Mouse (Mus musculus) WW6 (cell line): ENCODE data around the gene Lce1a1.
"Not testable (repeated sequence)": the region's sequence is repeated elsewhere in the genome, so short reads cannot be mapped to it uniquely, and the experiment has no call there.

Source experiments
- DNase-seq: peaks from one replicate; pipeline ENCODE4 v3.0.0-alpha.2; 2013; ENCODE audit warnings: low read depth, low spot score

The Lce1a1 gene

DNA sequence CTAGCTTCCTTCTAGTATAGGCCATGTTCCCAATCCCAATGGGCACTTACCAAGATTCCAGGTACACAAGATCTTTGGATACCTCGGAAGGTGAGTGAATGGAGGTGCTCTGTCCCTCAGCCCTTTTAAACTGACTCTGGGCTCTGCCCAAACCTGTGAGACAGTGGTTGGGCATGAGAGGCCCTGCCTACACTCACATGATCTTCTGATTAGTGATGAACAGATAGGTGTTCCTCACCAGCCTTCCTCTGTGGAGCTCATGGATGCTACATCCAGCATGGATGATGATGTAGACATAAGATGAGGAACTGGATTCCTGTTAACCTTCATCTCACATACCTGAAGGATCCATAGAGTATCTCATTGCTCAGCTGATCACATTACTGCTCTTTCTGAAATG, at the start of gene Lce1a1:
Gene Lce1a1 (minus strand): TSS at position 101 of the 400 bp plus-strand sequence.
- no peak for DNase-seq

DNA sequence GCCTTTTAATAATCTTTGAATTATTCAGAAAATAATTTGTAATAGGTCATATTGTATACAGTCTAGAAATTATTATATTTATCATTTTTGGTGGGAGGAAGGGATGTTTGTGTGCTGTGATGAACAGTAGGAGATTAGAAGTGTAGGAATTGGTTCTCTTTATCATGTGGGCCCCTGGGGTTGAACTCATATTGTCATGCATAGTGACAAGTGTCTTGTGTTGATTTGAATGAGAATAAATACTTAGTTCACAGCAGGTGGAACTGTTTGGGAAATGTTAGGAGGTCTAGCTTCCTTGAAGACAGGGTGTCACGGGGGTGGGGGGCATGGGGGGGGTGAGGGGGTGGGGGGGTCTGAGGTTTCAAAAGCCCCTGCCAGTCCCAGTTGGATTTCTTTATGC, 46.5 kb upstream of the Lce1a1 start:
- no peak for DNase-seq

DNA sequence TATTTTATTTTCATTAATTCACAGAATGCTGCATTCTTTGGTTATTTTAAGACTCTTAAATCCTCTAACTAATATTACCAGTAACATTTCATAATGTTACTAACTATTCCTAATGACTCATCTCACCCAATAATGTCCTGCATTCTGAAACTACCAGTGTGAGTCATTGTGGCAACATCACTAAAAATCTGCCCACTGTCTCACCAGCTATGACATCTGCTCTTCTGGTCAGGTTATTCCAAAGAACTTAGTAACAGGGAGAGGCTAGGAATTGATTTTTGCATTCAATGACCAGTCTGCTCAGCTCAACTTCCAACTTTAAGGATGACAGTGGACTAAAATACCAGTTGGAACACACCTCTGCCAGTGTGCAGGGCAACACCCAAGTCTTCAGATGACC, 43.6 kb upstream of the Lce1a1 start:
- no peak for DNase-seq

- DNase-seq = not testable (repeated sequence)
Observed at GRCm38 (mm10) chr3:92689154-92689553, 41.0 kb upstream of the Lce1a1 start.

- no peak for DNase-seq
Observed at GRCm38 (mm10) chr3:92687110-92687509, 39.0 kb upstream of the Lce1a1 start, which contains the start of gene Lce1d. Lce1d (minus strand) TSS chr3:92687210.

- DNase-seq = no peak
Observed at GRCm38 (mm10) chr3:92678947-92679346, 30.8 kb upstream of the Lce1a1 start, which contains the start of gene Lce1c. Lce1c (plus strand) TSS chr3:92679247.

DNA sequence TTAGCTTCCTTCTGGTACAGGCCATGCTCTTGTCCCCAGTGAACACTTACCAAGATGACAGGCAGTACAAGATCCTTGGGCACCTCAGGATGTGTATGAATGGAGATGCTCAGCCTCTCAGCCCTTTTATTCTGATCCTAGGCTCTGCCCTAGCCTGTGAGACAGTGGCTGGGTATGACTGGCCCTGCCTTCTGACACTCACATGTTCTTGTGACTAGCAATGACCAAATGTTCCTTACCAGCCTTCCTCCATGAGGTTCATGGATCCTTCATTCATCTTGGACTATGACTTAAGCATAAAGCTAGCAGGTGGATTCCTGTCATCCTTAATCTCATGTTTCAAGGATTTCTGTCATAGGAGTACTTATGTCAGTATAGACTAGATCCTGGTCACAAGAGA, 22.1 kb upstream of the Lce1a1 start, which contains the start of gene Lce1a2:
Gene Lce1a2 (minus strand): TSS at position 101 of the 400 bp plus-strand sequence.
- DNase-seq = no peak

GRCm38 (mm10) chr3:92656826-92657225, 8.7 kb upstream of the Lce1a1 start, which contains the start of gene Lce1b:
Lce1b (minus strand) TSS chr3:92656926.
- no peak for DNase-seq

DNA sequence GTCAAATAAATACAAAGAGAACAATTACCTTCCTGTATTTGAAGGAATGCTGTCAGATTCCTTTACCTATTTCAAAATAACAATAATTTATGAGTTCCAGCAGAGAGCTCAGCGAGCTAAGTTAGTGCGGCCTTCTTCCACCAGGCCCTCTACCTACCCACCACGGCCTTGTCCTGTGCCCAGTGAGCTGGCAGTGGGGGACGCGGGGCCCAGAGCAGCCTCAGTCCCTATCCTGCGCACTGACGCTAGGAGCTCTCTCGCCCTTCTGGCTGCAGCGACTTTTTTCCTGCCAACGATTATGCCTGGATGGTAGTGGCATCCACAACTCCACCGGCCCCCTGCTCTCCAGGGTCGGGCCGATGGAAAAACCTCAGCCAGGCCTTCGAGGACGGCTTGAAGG, 8.3 kb downstream of the Lce1a1 start:
- no peak for DNase-seq

DNA sequence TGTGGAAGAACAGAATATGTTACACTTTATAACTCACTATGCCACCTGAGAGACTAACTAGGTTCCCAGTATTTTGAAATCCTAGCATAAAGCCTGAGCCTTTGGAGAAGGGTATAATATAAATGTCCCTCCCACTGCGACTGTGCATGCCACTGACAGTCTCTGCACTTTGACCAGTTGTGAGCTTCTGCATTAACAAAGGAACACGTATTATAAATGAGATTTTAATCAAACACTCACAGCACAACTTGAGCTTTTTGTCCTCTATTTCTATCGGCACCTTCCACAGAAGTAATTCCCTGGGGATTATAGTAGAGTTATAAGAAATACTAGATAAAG, 9.5 kb downstream of the Lce1a1 start:
- DNase-seq = no peak

DNA sequence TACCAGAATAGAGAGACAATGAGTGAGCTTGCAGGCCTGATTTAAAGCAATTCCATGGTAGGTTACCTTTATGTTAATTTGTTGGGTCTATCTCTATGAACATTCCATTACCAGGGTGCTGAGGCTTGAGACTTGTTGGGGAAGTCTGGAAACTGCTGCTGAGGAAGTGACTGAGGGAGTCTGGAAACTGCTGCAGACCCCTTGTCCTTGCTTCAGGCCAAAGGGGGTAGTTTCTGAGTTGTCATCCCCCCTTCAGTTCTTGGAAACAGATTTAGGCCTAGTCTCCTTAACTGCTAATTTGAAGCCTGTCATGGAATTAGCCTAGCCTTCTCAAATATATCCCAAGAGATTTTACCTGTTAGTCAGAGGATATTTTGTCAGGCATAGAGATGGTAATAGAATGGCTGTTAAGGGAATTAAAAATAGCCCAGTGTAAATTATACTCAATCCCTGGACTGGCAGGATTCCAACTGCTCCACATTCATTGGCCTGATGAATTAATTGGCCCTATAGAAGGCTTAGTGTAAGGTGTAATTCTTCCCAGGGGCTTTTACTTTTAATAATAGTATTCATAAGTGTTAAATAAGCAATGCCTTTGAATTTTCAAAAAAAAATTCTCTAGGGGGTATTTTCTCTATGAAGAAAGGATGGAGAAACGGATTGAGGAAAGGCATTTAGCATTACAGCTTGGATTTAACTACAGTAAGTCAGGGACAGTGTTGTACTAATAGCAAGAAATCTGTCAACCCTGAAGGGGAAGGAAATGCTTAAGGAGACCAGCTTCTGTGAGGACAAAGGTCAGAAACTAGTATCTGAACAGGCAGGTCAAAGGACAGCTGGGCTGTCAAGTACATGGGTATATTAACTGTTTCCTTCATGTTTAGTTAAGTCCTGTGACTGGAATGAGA, 10.1 kb downstream of the Lce1a1 start:
- DNase-seq = no peak

DNA sequence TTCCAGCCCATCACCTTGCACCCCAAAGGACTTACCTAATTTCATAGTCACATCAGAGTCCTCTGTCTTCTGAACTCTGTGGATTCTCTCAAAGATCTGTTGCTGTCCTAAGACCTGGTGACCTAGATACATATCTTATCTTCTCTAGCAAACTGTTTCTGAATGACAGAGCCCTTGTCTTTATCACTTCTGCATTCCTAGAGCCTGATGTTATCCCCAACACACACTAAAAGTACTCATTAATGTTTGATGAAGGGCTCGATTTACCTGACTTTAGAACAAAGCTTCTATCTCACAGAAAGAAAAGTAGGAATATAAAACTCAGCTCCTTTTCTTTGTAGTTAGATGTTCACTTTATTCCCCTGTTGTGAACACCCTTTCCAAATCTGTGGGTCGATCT, 26.5 kb downstream of the Lce1a1 start, which contains the start of gene Lce6a:
Gene Lce6a (minus strand): TSS at position 101 of the 400 bp plus-strand sequence.
- DNase-seq = no peak

DNA sequence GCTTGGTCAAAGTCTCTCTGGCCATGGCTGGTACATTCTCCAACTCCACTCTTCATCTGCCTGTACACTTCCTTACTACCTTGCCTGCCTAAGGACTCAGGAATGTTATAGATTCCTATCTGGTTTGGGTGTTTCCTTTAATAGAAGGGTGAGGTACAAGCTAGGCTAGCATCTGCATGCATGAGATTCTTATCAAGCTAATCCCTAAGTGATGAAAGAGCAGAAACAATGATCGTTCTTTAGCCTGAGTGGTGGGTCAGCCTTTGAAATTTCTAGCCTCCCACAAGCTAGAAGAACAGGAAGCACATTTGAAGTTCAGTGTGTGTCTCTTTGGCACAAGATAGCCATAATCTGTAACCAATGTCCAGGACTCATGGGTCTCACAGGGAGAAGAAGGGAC, 38.3 kb downstream of the Lce1a1 start:
- DNase-seq = no peak

DNA sequence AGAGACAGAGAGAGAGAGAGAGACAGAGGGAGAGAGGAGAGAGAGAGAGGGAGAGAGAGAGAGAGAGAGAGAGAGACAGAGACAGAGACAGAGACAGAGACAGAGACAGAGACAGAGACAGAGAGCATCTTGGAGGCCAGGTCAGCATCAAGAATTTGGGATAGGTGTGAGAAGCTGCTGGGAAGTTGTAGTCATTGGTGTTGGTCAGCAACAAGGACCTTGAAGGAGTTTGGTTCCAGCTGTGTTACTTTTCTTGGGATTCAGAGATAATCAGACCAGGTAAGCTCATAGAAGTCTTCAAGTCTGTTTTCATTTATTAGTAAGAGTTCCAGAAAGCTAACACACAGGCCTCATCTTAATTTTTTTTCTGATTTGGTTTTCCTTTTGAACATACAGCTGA, 40.7 kb downstream of the Lce1a1 start, which contains the start of gene 2210017I01Rik:
Gene 2210017I01Rik (minus strand): TSS at position 101 of the 400 bp plus-strand sequence.
- DNase-seq = no peak

- DNase-seq = no peak
Observed at GRCm38 (mm10) chr3:92602169-92602568, 45.9 kb downstream of the Lce1a1 start.

DNA sequence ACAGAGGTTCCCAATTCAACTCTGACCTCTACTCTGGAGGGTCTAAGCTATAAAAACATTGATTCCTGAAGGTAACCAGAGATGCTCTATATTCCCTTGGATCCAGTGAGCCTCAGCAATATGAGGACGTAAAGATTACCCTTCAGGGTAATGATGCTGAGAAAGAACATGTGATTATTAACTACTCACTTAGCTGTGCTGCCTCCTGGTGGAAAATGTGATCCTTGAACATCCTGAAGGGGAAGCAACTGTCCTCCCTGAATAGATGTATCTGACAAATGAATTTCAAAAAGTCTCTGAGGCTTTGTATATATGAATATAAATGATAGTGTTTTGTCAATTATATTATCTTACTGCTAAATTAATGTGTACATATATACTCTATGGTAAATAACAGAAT, 47.7 kb downstream of the Lce1a1 start:
- no peak for DNase-seq

- no peak for DNase-seq
Observed at GRCm38 (mm10) chr3:92599973-92600372, 48.1 kb downstream of the Lce1a1 start.

DNA sequence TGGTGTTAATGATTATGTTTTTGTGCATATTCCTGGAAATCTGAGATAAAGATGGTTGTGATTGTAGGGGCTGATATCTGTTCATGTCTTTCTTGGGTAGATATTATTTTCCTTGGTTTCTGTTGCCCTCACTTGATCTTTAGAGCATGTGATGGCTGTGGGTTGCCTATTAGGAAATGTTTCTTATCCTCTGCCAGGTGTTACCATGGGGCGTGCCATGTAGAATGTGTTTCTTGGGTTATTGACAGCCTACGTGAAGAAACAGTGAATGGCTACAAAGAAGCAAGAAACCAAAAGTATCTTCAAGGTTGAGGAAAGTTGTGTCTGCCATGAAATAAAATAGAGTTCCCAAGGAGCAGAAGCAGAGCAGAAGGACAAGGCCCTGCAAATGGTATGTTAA, 49.7 kb downstream of the Lce1a1 start:
- no peak for DNase-seq
